Mouse (Mus musculus): ENCODE measurements around the gene Prl. TPM values are rescaled to one million over a fixed set of nuclear protein-coding genes. Genes with fewer than 3 reads are reported as not detected.

The Prl gene
- polyA plus RNA-seq (2012; ENCODE audit: low replicate concordance) = not detected in 2 replicates

DNA sequence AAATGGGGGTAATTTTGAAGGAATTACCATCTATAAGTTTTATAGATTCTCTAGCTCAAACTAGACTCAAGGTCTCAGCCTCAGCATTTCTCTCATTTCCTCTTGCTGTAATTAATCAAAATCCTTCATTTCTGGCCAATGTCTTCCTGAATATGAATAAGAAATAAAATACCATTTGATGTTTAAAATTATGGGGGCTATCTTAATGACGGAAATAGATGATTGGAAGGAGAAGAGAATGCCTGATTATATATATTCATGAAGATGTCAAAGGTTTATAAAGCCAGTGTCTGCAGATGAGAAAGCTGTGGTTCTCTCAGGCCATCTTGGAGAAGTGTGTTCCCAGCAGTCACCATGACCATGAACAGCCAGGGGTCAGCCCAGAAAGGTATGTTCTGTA lies at the start of gene Prl:
Gene Prl, plus strand, starts transcription at position 301 of the 400 bp plus-strand sequence.

DNA sequence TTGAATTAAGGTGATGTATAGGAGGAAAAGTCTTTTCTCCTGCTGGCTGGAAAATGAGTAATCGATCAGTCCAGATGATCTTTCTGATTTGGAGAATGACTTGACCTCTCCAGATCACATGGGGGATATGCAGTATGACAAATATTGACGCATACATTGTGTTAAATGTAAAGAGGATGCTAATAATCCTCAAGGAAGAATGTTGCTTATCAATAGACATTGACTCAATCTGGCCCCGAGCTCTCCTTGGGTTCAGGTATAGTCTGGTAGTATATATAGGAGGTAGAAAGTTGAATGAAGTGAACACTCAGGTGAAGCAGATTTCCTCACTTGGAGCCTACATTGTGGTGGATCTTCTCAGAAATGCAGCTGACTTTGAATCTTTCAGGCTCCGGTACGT lies 36.5 kb downstream of the Prl start, which contains the start of gene Prl3d1:
Gene Prl3d1, plus strand, starts transcription at position 301 of the 400 bp plus-strand sequence.

Other genes starting within 250 kb of the Prl start
- not detected in 2 replicates for gene Prl3d1, start 36.6 kb downstream of the Prl start, polyA plus RNA-seq (2012; ENCODE audit: low replicate concordance)
- gene Prl3d2, start 64.1 kb downstream of the Prl start, polyA plus RNA-seq (2012; ENCODE audit: low replicate concordance) = not detected in 2 replicates
- not detected in 2 replicates for gene Prl3d3, start 99.2 kb downstream of the Prl start, polyA plus RNA-seq (2012; ENCODE audit: low replicate concordance)
- gene Prl3c1, start 139.1 kb downstream of the Prl start, polyA plus RNA-seq (2012; ENCODE audit: low replicate concordance) = not detected in 2 replicates
- gene Prl3b1, start 184.3 kb downstream of the Prl start, polyA plus RNA-seq (2012; ENCODE audit: low replicate concordance) = not detected in 2 replicates
- gene Prl3a1, start 201.9 kb downstream of the Prl start, polyA plus RNA-seq (2012; ENCODE audit: low replicate concordance) = not detected in 2 replicates

Measured in hematopoietic multipotent progenitor cell, adult 10-12 weeks (in vitro differentiated cells).